Mouse (Mus musculus) midbrain, embryonic 13.5 days (tissue): ENCODE results near the gene Rab3ip. TPM values are rescaled to one million over a fixed set of nuclear protein-coding genes. Genes with fewer than 3 reads are reported as not detected.

ENCODE experiments used
- ATAC-seq: fragments of 200-750 bp; cut with Nextera tagmentation; 2 replicates; pipeline ENCODE4 v1.8.0; 2017; ENCODE audit warnings: mild to moderate bottlenecking, moderate TSS enrichment, moderate library complexity
- H3K27ac ChIP-seq: fragments of 300-500 bp; sonication (generic); 2 replicates; pipeline ENCODE4 v1.5.1; 2015; ENCODE audit warnings: inconsistent platforms, mild to moderate bottlenecking, moderate library complexity
- H3K27me3 ChIP-seq: fragments of 300-500 bp; sonication (generic); 2 replicates; pipeline ENCODE4 v1.6.1; 2015; ENCODE audit warnings: mild to moderate bottlenecking, inconsistent platforms
- H3K36me3 ChIP-seq: fragments of 300-500 bp; sonication (generic); 2 replicates; pipeline ENCODE4 v1.6.1; 2015; ENCODE audit warnings: mild to moderate bottlenecking, inconsistent platforms
- H3K4me1 ChIP-seq: fragments of 300-500 bp; sonication (generic); replicated peaks from 2 replicates; pipeline ENCODE4 v1.6.1; 2015; ENCODE audit warnings: inconsistent platforms
- H3K4me2 ChIP-seq: fragments of 300-500 bp; sonication (generic); replicated peaks from 2 replicates; pipeline ENCODE4 v1.6.1; 2015; ENCODE audit warnings: moderate library complexity, mild to moderate bottlenecking, inconsistent platforms
- H3K4me3 ChIP-seq: fragments of 300-500 bp; sonication (generic); replicated peaks from 2 replicates; pipeline ENCODE4 v1.5.1; 2015; ENCODE audit warnings: mild to moderate bottlenecking, inconsistent platforms
- H3K9ac ChIP-seq: fragments of 300-500 bp; sonication (generic); replicated peaks from 2 replicates; pipeline ENCODE4 v1.6.1; 2015; ENCODE audit warnings: mild to moderate bottlenecking, inconsistent platforms
- H3K9me3 ChIP-seq: fragments of 300-500 bp; sonication (generic); 2 replicates; pipeline ENCODE4 v1.6.1; 2016; ENCODE audit warnings: mild to moderate bottlenecking, inconsistent platforms
- WGBS: fragments of 180-500 bp; shearing (Covaris S2); methylation state at CpG from one replicate; pipeline ENCODE4 v1.1.7; 2015; 5-methylcytosine and 5-hydroxymethylcytosine counted together
- polyA plus RNA-seq: library from polyadenylated mRNA; unstranded; fragments of >200 nt; fragmentation: Nextera tagmentation; extraction: Ambion mirVana; gene quantifications from 2 replicates; pipeline ENCODE4 v1.2.1, GENCODE M21; 2015

Gene Rab3ip
- polyA plus RNA-seq = 43.9 and 44.2 TPM in 2 replicates

DNA sequence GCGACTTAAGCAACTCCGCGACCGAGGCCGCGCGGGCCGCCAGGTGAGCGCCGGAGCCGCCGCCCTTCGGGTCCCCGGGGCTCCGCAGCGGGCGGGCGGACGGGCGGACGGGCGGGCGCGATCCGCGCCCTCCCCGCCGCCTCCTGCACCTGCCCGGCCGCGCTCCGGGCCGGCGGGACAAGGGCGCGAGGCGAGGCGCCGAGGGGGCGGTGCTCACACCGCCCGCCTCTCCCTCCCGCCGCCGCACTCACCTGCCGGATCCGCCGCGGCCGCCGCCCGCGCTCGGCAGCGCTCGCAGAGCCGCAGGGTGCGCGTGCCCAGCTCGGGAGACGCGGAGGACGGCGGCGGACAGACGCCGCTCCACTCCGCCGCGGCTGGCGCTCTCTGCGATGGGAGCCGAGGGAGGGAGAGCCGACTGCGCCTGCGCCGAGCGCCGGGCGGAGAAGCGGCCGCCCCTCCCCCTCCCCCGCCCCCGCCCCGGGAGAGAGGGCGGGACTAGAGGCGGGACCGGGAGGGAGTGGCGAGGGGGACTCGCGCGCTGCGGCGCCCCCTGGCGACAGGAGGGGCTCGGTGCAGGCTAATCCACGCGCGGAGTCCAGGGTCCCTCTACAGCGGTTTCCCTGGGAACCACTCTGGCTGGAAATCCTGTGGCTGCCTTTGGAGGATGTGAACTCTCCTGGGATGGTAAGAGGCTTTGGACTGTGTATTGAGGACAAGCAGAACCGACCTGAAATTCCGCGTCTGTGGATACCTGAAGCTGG lies at the start of gene Rab3ip:
Rab3ip (minus strand) TSS at position 761 of the 761 bp plus-strand sequence.
- Histone ChIP-seq H3K9me3 (0 out of 2 replicates have a peak, but pooled peaks cover 3% of the 10 kb centered on the region), H3K36me3 (no peaks in the 10 kb centered on the region), H3K27me3 (no peaks in the 10 kb centered on the region), H3K4me1 (peaks cover 18% of the 10 kb centered on the region), H3K4me2 (peak within 1 kb of the TSS; percentile 75), H3K9ac (peak within 1 kb of the TSS; percentile 84), H3K27ac (peak within 1 kb of the TSS; percentile 90), H3K4me3 (peak within 1 kb of the TSS; percentile 79)
- peak; percentile 97 for ATAC-seq
- WGBS = under 1% methylated on average over 72 of the region's 103 CpGs

DNA sequence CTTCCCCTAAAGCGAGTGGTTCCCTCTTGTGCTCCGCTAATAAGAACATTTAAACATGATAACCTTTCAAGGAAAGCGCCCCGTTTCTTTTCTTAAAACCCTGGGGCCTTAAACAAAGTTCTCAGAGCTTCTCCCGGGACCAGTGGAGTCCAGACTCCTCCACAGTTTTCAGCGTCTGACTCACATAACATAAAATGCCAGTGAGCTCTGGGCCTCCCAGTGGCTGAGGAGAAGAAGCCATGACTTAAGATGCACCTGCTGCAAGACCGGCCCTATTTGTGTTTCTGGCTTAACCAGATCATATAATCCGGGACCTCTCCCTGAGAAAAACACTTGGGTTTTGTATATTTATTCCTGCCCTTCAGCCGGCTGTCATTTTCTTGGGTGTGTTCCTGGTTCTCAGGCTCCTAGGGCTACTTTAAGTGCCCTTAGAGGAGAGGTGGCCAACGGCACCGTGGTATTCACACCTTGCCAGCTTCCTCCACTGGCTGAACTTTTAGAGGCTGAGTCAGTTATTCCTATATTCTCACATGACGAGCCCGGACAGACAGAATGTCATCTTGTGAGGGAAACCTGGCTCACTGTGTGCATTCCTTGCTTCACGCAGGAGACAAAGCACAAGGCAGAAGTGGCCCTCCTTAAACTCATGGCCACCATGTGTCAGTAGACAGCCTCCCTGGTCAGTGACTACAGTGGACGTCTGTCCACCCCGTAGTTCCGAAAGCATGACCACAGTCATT lies 48.3 kb upstream of the Rab3ip start:
- H3K4me1 ChIP-seq = no peaks in the 10 kb centered on the region
- no peaks in the 10 kb centered on the region for H3K9me3 ChIP-seq
- no peak overlapping the region for H3K4me3 ChIP-seq
- H3K36me3 ChIP-seq = no peaks in the 10 kb centered on the region
- H3K27ac ChIP-seq = no peak overlapping the region
- WGBS = 88% methylated on average over 17 of the region's 17 CpGs
- H3K9ac ChIP-seq = no peak overlapping the region
- no peak overlapping the region for H3K4me2 ChIP-seq
- no peaks in the 10 kb centered on the region for H3K27me3 ChIP-seq
- no peak for ATAC-seq

DNA sequence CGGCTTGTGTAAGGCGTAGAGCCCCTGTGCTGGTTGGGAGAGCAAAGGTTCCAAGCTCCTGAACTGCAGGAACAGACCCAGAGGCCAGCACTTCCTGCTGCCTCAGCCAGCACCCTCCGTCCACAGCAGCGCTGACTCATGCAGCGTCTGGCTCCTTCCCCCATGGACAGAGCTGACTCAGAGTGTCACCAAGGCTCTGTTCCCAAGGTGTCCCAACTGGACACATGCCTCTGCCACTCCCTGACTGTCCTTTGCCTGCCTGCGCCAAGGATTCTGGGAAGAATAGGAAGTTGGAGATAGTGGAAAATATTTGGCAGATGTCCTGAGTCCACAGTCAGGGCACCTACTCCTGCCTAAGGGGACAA lies 45.6 kb upstream of the Rab3ip start:
- no peaks in the 10 kb centered on the region for H3K36me3 ChIP-seq
- no peaks in the 10 kb centered on the region for H3K27me3 ChIP-seq
- no peak for ATAC-seq
- no peak overlapping the region for H3K27ac ChIP-seq
- WGBS = 84% methylated on average over 6 of the region's 6 CpGs
- H3K9me3 ChIP-seq = no peaks in the 10 kb centered on the region
- H3K9ac ChIP-seq = no peak overlapping the region
- H3K4me1 ChIP-seq = no peaks in the 10 kb centered on the region
- no peak overlapping the region for H3K4me2 ChIP-seq
- no peak overlapping the region for H3K4me3 ChIP-seq

DNA sequence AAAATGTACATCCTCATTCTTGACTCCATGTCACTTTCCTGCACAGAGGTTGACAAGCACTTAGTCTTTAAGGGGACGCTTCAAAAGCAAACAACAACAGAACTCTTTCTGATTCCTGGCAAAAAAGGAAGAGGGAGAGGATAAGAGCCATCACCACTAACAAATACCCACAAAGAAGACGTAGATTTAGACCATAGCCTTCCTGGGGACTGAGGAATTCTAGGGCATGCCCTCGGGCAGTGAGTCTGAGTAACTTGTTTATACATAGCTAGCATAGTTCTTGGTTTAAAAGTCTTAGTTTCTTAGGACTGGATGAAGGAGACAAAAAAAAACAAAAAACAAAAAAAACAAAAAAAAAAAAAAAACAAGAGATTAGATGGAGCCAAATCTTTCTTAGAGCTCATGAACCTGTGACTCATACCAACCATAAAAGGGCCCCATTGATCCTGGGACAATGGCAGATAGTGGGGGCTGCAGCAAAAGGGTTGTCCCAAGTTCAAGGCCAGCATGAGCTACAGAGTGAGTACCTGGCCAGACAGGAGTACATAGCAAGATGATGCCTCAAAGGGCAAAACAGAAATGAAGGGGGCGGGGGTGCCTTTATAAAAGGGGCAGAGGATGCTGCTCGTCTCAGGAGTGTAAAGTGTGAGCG lies 45.1 kb upstream of the Rab3ip start:
- WGBS = 76% methylated on average over 6 of the region's 6 CpGs
- Histone ChIP-seq H3K9ac (no peak overlapping the region), H3K4me2 (no peak overlapping the region), H3K27ac (no peak overlapping the region), H3K36me3 (no peaks in the 10 kb centered on the region), H3K27me3 (no peaks in the 10 kb centered on the region), H3K9me3 (no peaks in the 10 kb centered on the region), H3K4me3 (no peak overlapping the region), H3K4me1 (no peaks in the 10 kb centered on the region)
- ATAC-seq = no peak

DNA sequence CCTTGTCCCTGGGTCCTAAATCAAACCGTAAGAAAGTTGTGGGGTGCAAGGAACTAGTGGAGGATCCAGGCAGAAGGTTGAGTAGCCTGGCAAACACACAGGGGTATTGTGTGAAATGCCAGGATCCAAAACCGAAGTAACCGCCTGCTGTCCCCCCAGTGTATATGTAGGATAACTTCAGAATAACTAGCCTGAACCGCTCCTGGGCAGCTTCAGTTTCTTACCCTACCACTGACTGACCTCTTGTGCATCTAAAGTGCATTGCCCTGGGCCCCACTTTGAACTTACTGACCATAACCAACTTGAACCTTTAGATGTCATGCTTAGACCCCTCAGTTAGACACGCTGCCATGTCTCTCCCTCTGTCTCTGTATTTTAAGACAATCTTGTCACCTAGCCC lies 44.6 kb upstream of the Rab3ip start:
- Histone ChIP-seq H3K4me2 (no peak overlapping the region), H3K36me3 (no peaks in the 10 kb centered on the region), H3K4me1 (no peaks in the 10 kb centered on the region)

DNA sequence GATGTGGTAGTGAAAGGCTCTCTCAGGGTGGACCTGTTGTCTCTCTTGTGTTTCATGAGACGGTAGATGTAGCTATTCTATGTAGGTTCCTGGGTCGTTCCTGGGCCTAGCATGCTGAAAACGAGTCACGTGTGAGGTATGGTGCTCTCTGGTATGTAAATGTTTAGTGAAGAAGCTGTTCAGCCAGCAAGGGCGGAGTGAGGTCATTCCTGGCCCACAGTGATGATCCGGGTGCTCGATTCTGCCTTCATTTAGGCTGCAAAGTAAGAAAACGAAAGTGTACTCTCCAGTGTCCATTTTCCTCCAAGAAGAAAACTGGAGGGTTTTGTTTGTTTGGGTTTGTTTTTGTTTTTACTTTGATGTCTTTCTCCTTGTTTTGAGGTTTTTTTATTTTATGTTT lies 43.4 kb upstream of the Rab3ip start:
- ATAC-seq = no peak
- no peaks in the 10 kb centered on the region for H3K9me3 ChIP-seq
- WGBS = 90% methylated on average over 8 of the region's 8 CpGs

More for the DNA sequence above, 44.6 kb upstream of the Rab3ip start:
- no peaks in the 10 kb centered on the region for H3K27me3 ChIP-seq
- no peak for ATAC-seq
- no peaks in the 10 kb centered on the region for H3K9me3 ChIP-seq
- no peak overlapping the region for H3K9ac ChIP-seq
- no peak overlapping the region for H3K4me3 ChIP-seq
- H3K27ac ChIP-seq = no peak overlapping the region
- 91% methylated on average over 5 of the region's 5 CpGs for WGBS

DNA sequence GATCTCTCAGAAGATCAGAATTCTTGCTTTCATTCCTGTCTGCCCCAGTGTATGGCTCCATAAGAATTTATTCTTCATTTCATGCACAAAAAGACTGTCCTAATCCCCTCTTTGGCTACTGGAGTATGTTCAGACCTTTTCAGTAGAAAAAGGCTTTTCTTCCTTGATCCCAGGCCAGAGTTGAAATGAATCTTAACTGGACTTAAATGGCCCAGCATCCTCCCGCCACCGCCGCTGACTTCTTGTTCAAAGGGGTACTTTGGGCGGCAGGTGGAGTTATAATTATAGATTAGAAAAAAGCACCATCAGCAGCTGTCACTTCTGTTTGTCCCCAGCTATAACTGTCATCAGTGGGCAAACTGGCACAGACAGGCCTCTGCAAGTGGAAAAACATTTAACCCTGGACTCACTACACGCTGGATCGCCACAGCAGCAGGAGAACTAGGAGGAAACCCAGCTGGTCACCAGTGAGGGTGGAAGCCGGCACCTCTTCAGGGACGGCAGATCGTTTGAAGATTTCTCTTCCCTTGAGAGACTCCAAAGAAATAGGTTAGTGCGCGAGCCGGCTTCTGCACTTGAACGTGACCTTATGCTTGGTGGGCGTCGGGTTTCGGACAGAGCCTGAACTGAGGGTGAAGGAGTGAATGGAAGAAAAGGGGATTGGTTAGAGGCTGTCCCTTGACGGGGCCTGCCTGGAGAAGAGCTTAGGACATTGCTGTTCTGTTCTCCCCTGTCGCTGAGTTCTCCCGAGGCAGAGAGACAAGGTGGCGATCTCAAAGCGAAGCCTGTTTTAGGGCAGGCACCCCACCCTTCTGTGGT lies 35.9 kb upstream of the Rab3ip start, which contains the start of gene Best3:
Best3 (plus strand) TSS at position 51 of the 819 bp plus-strand sequence.
- Histone ChIP-seq H3K27me3 (no peaks in the 10 kb centered on the region), H3K36me3 (no peaks in the 10 kb centered on the region), H3K9me3 (no peaks in the 10 kb centered on the region), H3K4me3 (no peak within 1 kb of the TSS), H3K4me1 (peaks cover 23% of the 10 kb centered on the region), H3K9ac (no peak within 1 kb of the TSS), H3K27ac (0 out of 2 replicates have a peak within 1 kb of the TSS, but pooled peaks have one; percentile 16), H3K4me2 (0 out of 2 replicates have a peak within 1 kb of the TSS, but pooled peaks have one; percentile 19)
- 0 out of 2 replicates have a peak, but pooled peaks have one; percentile 12 for ATAC-seq
- whole genome bisulfite sequencing = 27% methylated on average over 21 of the region's 21 CpGs

More for the DNA sequence above, 43.4 kb upstream of the Rab3ip start:
- no peak overlapping the region for H3K9ac ChIP-seq
- no peak overlapping the region for H3K4me2 ChIP-seq
- no peak overlapping the region for H3K27ac ChIP-seq
- H3K36me3 ChIP-seq = no peaks in the 10 kb centered on the region
- H3K4me1 ChIP-seq = no peaks in the 10 kb centered on the region
- H3K4me3 ChIP-seq = no peak overlapping the region
- no peaks in the 10 kb centered on the region for H3K27me3 ChIP-seq

DNA sequence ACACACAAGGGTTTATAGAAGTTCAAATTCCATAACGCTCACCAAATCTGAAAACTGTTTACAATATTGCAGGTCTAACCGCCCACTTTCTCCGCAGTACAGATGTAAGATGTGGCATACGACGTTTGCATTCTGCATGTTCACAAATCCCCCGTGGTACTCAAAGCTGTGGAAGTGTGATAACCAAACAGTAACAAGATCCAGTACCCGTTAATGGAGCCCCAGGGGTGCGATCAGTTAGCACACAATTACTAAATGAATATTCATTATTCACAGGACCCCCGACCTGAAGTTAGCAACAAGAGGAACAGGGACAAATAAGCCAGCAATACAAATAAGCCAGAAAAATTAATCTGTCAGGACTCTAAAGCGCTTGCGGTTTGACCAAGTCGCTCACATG lies 34.3 kb upstream of the Rab3ip start:
- H3K4me3 ChIP-seq = no peak overlapping the region
- H3K27me3 ChIP-seq = no peaks in the 10 kb centered on the region
- H3K4me1 ChIP-seq = peaks cover 23% of the 10 kb centered on the region
- H3K27ac ChIP-seq = no peak overlapping the region
- 62% methylated on average over 12 of the region's 12 CpGs for WGBS
- H3K9ac ChIP-seq = no peak overlapping the region
- no peak for ATAC-seq
- H3K9me3 ChIP-seq = no peaks in the 10 kb centered on the region
- no peak overlapping the region for H3K4me2 ChIP-seq
- no peaks in the 10 kb centered on the region for H3K36me3 ChIP-seq

DNA sequence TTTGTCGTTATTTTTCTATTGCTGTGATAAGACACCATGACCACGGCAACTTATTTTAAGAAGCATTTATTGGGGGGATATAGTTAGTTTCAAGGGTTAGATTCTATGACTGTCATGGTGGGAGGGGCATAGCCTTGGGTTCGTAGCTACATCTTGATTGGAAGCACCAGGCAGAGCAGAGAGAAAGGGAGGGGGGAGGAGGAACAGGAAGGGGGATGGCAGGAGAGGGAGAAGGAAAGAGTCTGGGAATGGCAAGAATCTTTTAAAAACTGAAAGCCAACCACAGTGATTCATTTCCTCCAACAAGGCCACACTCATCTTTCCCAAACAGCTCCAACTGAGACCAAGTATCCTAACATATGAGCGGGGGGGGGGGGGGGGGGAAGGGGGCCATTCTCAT lies 32.0 kb upstream of the Rab3ip start:
- 77% methylated on average over 3 of the region's 4 CpGs for WGBS
- Histone ChIP-seq H3K4me2 (no peak overlapping the region), H3K4me3 (no peak overlapping the region)

DNA sequence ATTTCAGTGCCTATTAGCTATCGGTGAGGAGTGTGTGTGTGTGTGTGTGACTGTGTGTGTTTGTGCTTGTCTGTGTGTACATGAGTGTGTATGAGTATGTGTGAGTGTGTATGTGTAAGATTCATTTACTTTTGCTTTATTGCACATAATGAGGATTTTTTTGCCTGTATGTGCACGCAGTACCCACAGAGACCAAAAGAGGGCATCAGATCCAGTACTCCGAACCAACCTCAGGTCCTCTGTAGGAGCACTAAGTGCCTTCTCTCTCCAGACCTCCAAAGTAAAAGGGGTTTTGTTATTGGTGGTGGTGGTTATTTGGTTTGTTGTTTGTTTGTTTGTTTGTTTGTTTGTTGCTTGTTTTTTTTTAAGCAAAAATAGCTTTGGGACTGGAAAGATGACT lies 30.3 kb upstream of the Rab3ip start:
- no peak for ATAC-seq
- H3K4me2 ChIP-seq = no peak overlapping the region
- WGBS = 76% methylated on average over 3 of the region's 3 CpGs
- H3K9ac ChIP-seq = no peak overlapping the region
- H3K27me3 ChIP-seq = no peaks in the 10 kb centered on the region
- no peak overlapping the region for H3K27ac ChIP-seq
- H3K9me3 ChIP-seq = no peaks in the 10 kb centered on the region
- H3K36me3 ChIP-seq = no peaks in the 10 kb centered on the region
- H3K4me1 ChIP-seq = peaks cover 2% of the 10 kb centered on the region; the same call in 1 of the 2 replicates
- H3K4me3 ChIP-seq = no peak overlapping the region

More for the DNA sequence above, 32.0 kb upstream of the Rab3ip start:
- ATAC-seq = no peak
- Histone ChIP-seq H3K9ac (no peak overlapping the region), H3K4me1 (peaks cover 19% of the 10 kb centered on the region), H3K27me3 (no peaks in the 10 kb centered on the region), H3K27ac (no peak overlapping the region), H3K9me3 (no peaks in the 10 kb centered on the region), H3K36me3 (no peaks in the 10 kb centered on the region)

DNA sequence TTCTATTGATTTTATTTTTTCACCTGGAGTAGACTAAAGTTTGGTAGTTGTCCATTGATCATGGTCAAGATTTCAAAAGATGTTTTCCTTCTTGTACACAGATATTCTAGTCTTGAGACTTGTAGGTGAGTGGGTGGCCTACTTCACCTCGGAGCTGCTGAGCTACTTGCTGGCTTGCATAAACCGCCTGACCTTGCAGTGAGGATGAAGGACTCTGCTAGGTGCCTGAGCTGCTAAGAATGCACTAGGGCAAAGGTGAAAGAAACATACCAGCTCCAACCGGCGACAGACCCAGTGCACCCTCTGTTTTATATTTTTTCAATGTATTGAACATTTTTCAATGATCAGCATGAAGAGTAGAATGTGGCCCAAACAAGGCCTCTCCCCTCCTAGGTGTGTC lies 29.7 kb upstream of the Rab3ip start:
- H3K36me3 ChIP-seq = no peaks in the 10 kb centered on the region
- 89% methylated on average over 4 of the region's 4 CpGs for WGBS
- H3K27me3 ChIP-seq = no peaks in the 10 kb centered on the region
- H3K9me3 ChIP-seq = no peaks in the 10 kb centered on the region
- no peak overlapping the region for H3K4me2 ChIP-seq
- H3K4me1 ChIP-seq = no peaks in the 10 kb centered on the region; the same call in 1 of the 2 replicates
- H3K4me3 ChIP-seq = no peak overlapping the region
- no peak overlapping the region for H3K9ac ChIP-seq
- ATAC-seq = no peak
- H3K27ac ChIP-seq = no peak overlapping the region
